ENCODE assay signal across 8 mouse cellular contexts in genomic region chr1:137902859-137903258, GRCm38 (mm10).
DNase-seq lines count a peak whose midpoint lies in the region; ATAC-seq and TF ChIP-seq lines count a peak whose summit lies in the region.

No protein-coding gene starts in this region.

- no peak for ATAC-seq in lung, embryonic 14.5 days (ENCODE audit: insufficient read depth)
- ATAC-seq in hindbrain, embryonic 14.5 days (ENCODE audit: low FRiP score), result no peak
- no peak for ATAC-seq in neural tube, embryonic 15.5 days (ENCODE audit: low FRiP score)
- no peak for ATAC-seq in megakaryocyte-erythroid progenitor cell, adult 5-6 weeks (replicated peaks; ENCODE audit: low FRiP score, low TSS enrichment, poor library complexity, severe bottlenecking)

- TF ChIP-seq CTCF in lung, embryonic 14.5 days (IDR thresholded peaks at IDR 0.05; ENCODE audit: low read depth), result no peak

- peaks cover 2% of the 10 kb centered on the region; the same call in 1 of the 2 replicates for H3K4me1 ChIP-seq in lung, embryonic 14.5 days (ENCODE audit: insufficient read depth)
- H3K4me1 ChIP-seq in hindbrain, embryonic 14.5 days (replicated peaks; ENCODE audit: control insufficient read depth, insufficient read depth, low read length), result peaks cover 46% of the 10 kb centered on the region
- H3K4me1 ChIP-seq in neural tube, embryonic 15.5 days, result peaks cover 31% of the 10 kb centered on the region

- WGBS in lung, embryonic 14.5 days, result 51% methylated on average over 6 of the region's 6 CpGs
- WGBS in hindbrain, embryonic 14.5 days, result 18% methylated on average over 6 of the region's 6 CpGs
- 11% methylated on average over 6 of the region's 6 CpGs for WGBS in neural tube, embryonic 15.5 days

- peak; percentile 30 for DNase-seq in cerebellum, adult 9-10 months
- DNase-seq in cerebellum, adult 11 months, result no peak
- DNase-seq in lung, embryonic 14.5 days, result no peak
- DNase-seq in lung, postnatal 36 days, result no peak
- DNase-seq in hindbrain, embryonic 14.5 days (ENCODE audit: low spot score), result no peak
- no peak for DNase-seq in left cerebral cortex, adult 11 months (ENCODE audit: low spot score)

- H3K4me2 ChIP-seq in lung, embryonic 14.5 days, result peak overlapping the region; percentile 80
- H3K4me2 ChIP-seq in hindbrain, embryonic 14.5 days (replicated peaks), result peak overlapping the region; percentile 54
- peak overlapping the region; percentile 69 for H3K4me2 ChIP-seq in neural tube, embryonic 15.5 days

- no peak overlapping the region for H3K9ac ChIP-seq in lung, embryonic 14.5 days
- peak overlapping the region; percentile 84 for H3K9ac ChIP-seq in hindbrain, embryonic 14.5 days
- peak overlapping the region; percentile 31; the same call in 1 of the 2 replicates for H3K9ac ChIP-seq in neural tube, embryonic 15.5 days (replicated peaks)

- H3K9me3 ChIP-seq in lung, embryonic 14.5 days (ENCODE audit: low read depth, low read length), result no peaks in the 10 kb centered on the region
- no peaks in the 10 kb centered on the region for H3K9me3 ChIP-seq in hindbrain, embryonic 14.5 days (ENCODE audit: control insufficient read depth, low read length)
- H3K9me3 ChIP-seq in neural tube, embryonic 15.5 days (replicated peaks), result no peaks in the 10 kb centered on the region

- H3K27ac ChIP-seq in lung, embryonic 14.5 days (ENCODE audit: low read depth), result peak overlapping the region; percentile 37; the same call in 1 of the 2 replicates
- H3K27ac ChIP-seq in hindbrain, embryonic 14.5 days, result peak overlapping the region; percentile 96
- H3K27ac ChIP-seq in neural tube, embryonic 15.5 days (replicated peaks), result peak overlapping the region; percentile 34

- no peaks in the 10 kb centered on the region for H3K36me3 ChIP-seq in lung, embryonic 14.5 days (ENCODE audit: insufficient read depth)
- H3K36me3 ChIP-seq in hindbrain, embryonic 14.5 days (replicated peaks; ENCODE audit: control insufficient read depth, insufficient read depth), result no peaks in the 10 kb centered on the region
- H3K36me3 ChIP-seq in neural tube, embryonic 15.5 days, result no peaks in the 10 kb centered on the region

- no peak overlapping the region for H3K4me3 ChIP-seq in lung, embryonic 14.5 days (ENCODE audit: low read depth, low read length)
- peak overlapping the region; percentile 67 for H3K4me3 ChIP-seq in hindbrain, embryonic 14.5 days (replicated peaks; ENCODE audit: low read length)
- H3K4me3 ChIP-seq in neural tube, embryonic 15.5 days (replicated peaks), result peak overlapping the region; percentile 28

- H3K27me3 ChIP-seq in lung, embryonic 14.5 days (ENCODE audit: insufficient read depth, low read length), result no peaks in the 10 kb centered on the region
- no peaks in the 10 kb centered on the region for H3K27me3 ChIP-seq in hindbrain, embryonic 14.5 days (ENCODE audit: control insufficient read depth, insufficient read depth, low read length)
- no peaks in the 10 kb centered on the region for H3K27me3 ChIP-seq in neural tube, embryonic 15.5 days (replicated peaks)

Comparison
In these comparisons a context has a peak if more than half of its experiments do, and no peak if none do; other contexts are left out.
1. H3K27ac ChIP-seq: peak in every context shown above with its lines; median percentile 96 in hindbrain, embryonic 14.5 days; 37 in lung, embryonic 14.5 days; 34 in neural tube, embryonic 15.5 days.